Mouse (Mus musculus) layer of hippocampus, adult 6 months (tissue): Measurements from ENCODE around the gene Zfp949. TPM values are rescaled to one million over a fixed set of nuclear protein-coding genes. Genes with fewer than 3 reads are reported as not detected.

Source experiments
- long read RNA-seq, 2 experiments: library from polyadenylated mRNA; unstranded; transcript quantifications; one replicate each; pipeline ENCODE4 v2.0.0; 2019 to 2020
- polyA plus RNA-seq: library from polyadenylated mRNA; unstranded; fragments of <200 nt; fragmentation: Nextera tagmentation; gene quantifications from 2 replicates; pipeline ENCODE4 v1.2.3, GENCODE M21; 2021

The Zfp949 gene
- polyA plus RNA-seq: 6.5 and 7.4 TPM in 2 replicates
- long read RNA-seq, experiment 1, transcript Zfp949-204 (6 exons, 3,472 nt): major isoform, 7 of 12 reads
- long read RNA-seq, experiment 1, partial matches to known transcripts: 1 of 12 reads
- long read RNA-seq, experiment 1, other reads (novel, unspliced or antisense): 4 of 12 reads
- long read RNA-seq, experiment 2, transcript Zfp949-204 (6 exons, 3,472 nt): major isoform, 14 of 32 reads
- long read RNA-seq, experiment 2, partial matches to known transcripts: 2 of 32 reads
- long read RNA-seq, experiment 2, other reads (novel, unspliced or antisense): 14 of 32 reads

DNA sequence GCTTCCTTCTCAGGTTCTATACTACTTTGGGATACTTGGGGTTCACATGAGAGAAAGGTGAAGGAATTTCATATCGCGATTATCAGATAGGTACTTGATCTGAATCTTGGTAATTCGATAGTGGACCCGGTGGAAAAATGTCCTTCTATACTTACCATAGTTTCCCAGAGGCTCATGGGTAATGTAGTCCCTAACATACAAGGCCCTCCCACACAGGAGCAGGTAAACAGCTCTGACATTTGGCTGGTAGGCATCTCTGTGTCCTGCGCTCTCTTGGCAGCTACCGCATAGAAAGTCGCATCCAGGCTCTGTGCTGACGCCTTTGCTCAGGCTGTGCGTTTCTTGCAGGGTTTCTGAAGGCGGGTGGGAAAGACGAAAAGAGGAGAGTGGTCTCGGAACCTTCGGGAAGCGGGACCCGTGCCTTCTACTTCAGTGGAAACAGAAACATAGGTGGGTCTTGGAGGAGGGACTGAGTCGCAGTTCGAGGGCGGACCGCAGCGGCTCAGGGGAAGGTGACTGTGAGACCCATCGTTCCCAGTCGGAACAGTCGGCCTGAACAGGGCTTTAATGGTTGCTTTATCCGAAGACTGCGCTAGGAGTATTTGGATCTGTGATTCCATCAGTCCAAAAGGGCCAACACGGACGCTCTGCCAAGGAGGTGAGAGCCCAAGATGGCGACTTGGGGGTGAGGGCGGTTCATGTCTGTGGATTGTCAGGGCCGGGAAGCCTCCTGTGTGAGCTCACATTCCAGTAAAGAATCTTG, at the start of gene Zfp949:
Zfp949 (plus strand) TSS at position 170 of the 763 bp plus-strand sequence.

DNA sequence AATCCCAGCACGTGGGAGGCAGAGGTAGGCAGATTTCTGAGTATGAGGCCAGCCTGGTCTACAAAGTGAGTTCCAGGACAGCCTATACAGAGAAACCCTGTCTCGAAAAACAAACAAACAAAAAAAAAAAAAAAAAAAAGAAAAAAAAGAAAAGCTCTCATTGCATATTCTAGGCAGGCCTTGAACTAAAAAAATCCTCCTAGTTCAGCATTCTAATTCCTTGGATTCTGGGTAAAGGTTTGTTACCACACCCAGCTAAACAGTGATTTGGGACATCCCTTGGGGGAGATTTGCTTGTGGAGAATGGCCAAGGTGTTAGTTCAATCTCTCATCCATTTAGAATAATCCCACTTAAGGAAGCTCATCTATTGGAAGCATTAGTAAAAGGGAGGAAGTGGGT, 32.8 kb downstream of the Zfp949 start, which contains the start of gene Trim43a:
Trim43a (plus strand) TSS at position 301 of the 400 bp plus-strand sequence.

Other genes with a start within 250 kb of the Zfp949 start
- 0.95 and 1.1 TPM in 2 replicates for gene Nt5e, start 220.8 kb upstream of the Zfp949 start, polyA plus RNA-seq
- 21.2 and 21.4 TPM in 2 replicates for gene Snx14, start 109.1 kb upstream of the Zfp949 start, polyA plus RNA-seq
- not detected in 2 replicates for gene Gm20537, start 91.4 kb upstream of the Zfp949 start, polyA plus RNA-seq
- gene Syncrip, start 65.4 kb upstream of the Zfp949 start, polyA plus RNA-seq: 13.2 and 18.4 TPM in 2 replicates
- gene Trim43a, start 32.9 kb downstream of the Zfp949 start, polyA plus RNA-seq: 0.14 TPM in 1 of 2 replicates, not detected in the other
- gene Mthfsl, start 172.3 kb downstream of the Zfp949 start, polyA plus RNA-seq: 97.7 and 97.8 TPM in 2 replicates
- 0.34 and 0.43 TPM in 2 replicates for gene Bcl2a1d, start 183.9 kb downstream of the Zfp949 start, polyA plus RNA-seq